Mouse (Mus musculus): ENCODE measurements around the gene Robo2. TPM values are rescaled to one million over a fixed set of nuclear protein-coding genes. Genes with fewer than 3 reads are reported as not detected.

Robo2 gene
- polyA plus RNA-seq, 1 experiment from 2014 or later, result 25.8 TPM

GRCm38 (mm10) chr16:73946171-73946570 is 465.5 kb downstream of the Robo2 start:
- Histone ChIP-seq H3K4me3 (no peak overlapping the region), H3K27ac (replicated peaks) (no peak overlapping the region), H3K36me3 (replicated peaks) (no peaks in the 10 kb centered on the region), H3K4me1 (no peaks in the 10 kb centered on the region), H3K9me3 (no peaks in the 10 kb centered on the region), H3K27me3 (replicated peaks; ENCODE audit: low read depth, poor library complexity, severe bottlenecking) (no peaks in the 10 kb centered on the region)
- no peak for DNase-seq (ENCODE audit: low spot score)
- WGBS, result 83% methylated on average over 6 of the region's 6 CpGs

GRCm38 (mm10) chr16:73940211-73940541 is 471.4 kb downstream of the Robo2 start:
- Histone ChIP-seq H3K4me3 (no peak overlapping the region), H3K27me3 (replicated peaks; ENCODE audit: low read depth, poor library complexity, severe bottlenecking) (no peaks in the 10 kb centered on the region), H3K36me3 (replicated peaks) (no peaks in the 10 kb centered on the region), H3K4me1 (no peaks in the 10 kb centered on the region), H3K9me3 (no peaks in the 10 kb centered on the region), H3K27ac (replicated peaks) (no peak overlapping the region)
- no peak for DNase-seq (ENCODE audit: low spot score)
- 73% methylated on average over 1 of the region's 1 CpGs for WGBS

- Histone ChIP-seq H3K27ac (replicated peaks) (no peak overlapping the region), H3K4me1 (no peaks in the 10 kb centered on the region), H3K36me3 (replicated peaks) (no peaks in the 10 kb centered on the region), H3K9me3 (no peaks in the 10 kb centered on the region), H3K27me3 (replicated peaks; ENCODE audit: low read depth, poor library complexity, severe bottlenecking) (no peaks in the 10 kb centered on the region), H3K4me3 (no peak overlapping the region)
- 88% methylated on average over 5 of the region's 5 CpGs for WGBS
- DNase-seq (ENCODE audit: low spot score), result no peak
Observed at GRCm38 (mm10) chr16:73939423-73940210, 472.0 kb downstream of the Robo2 start.

- Histone ChIP-seq H3K4me3 (no peak overlapping the region), H3K27me3 (replicated peaks; ENCODE audit: low read depth, poor library complexity, severe bottlenecking) (no peaks in the 10 kb centered on the region), H3K27ac (replicated peaks) (no peak overlapping the region), H3K36me3 (replicated peaks) (no peaks in the 10 kb centered on the region), H3K4me1 (no peaks in the 10 kb centered on the region), H3K9me3 (no peaks in the 10 kb centered on the region)
- 90% methylated on average over 4 of the region's 4 CpGs for WGBS
- DNase-seq (ENCODE audit: low spot score), result no peak
Observed at GRCm38 (mm10) chr16:73930323-73930722, 481.3 kb downstream of the Robo2 start.

- no peak overlapping the region for H3K4me3 ChIP-seq
- H3K36me3 ChIP-seq (replicated peaks), result no peaks in the 10 kb centered on the region
- H3K4me1 ChIP-seq, result no peaks in the 10 kb centered on the region
- H3K27ac ChIP-seq (replicated peaks), result no peak overlapping the region
- 52% methylated on average over 3 of the region's 3 CpGs for WGBS
- H3K9me3 ChIP-seq, result no peaks in the 10 kb centered on the region
- DNase-seq (ENCODE audit: low spot score), result no peak
- no peaks in the 10 kb centered on the region for H3K27me3 ChIP-seq (replicated peaks; ENCODE audit: low read depth, poor library complexity, severe bottlenecking)
Observed at GRCm38 (mm10) chr16:73927481-73927880, 484.1 kb downstream of the Robo2 start.

GRCm38 (mm10) chr16:73915425-73915824 is 496.2 kb downstream of the Robo2 start:
- Histone ChIP-seq H3K4me1 (no peaks in the 10 kb centered on the region), H3K4me3 (no peak overlapping the region), H3K36me3 (replicated peaks) (no peaks in the 10 kb centered on the region), H3K9me3 (no peaks in the 10 kb centered on the region), H3K27ac (replicated peaks) (no peak overlapping the region), H3K27me3 (replicated peaks; ENCODE audit: low read depth, poor library complexity, severe bottlenecking) (no peaks in the 10 kb centered on the region)
- DNase-seq (ENCODE audit: low spot score), result no peak
- 93% methylated on average over 4 of the region's 4 CpGs for WGBS

GRCm38 (mm10) chr16:73914936-73915335 is 496.7 kb downstream of the Robo2 start:
- 67% methylated on average over 4 of the region's 4 CpGs for whole genome bisulfite sequencing
- Histone ChIP-seq H3K4me3 (no peak overlapping the region), H3K36me3 (replicated peaks) (no peaks in the 10 kb centered on the region), H3K27me3 (replicated peaks; ENCODE audit: low read depth, poor library complexity, severe bottlenecking) (no peaks in the 10 kb centered on the region), H3K9me3 (no peaks in the 10 kb centered on the region), H3K27ac (replicated peaks) (no peak overlapping the region), H3K4me1 (no peaks in the 10 kb centered on the region)
- DNase-seq (ENCODE audit: low spot score), result no peak

- 86% methylated on average over 11 of the region's 11 CpGs for WGBS
Observed at GRCm38 (mm10) chr16:73908504-73908903, 503.1 kb downstream of the Robo2 start.

GRCm38 (mm10) chr16:73896856-73897255 is 514.8 kb downstream of the Robo2 start:
- no peaks in the 10 kb centered on the region for H3K27me3 ChIP-seq (replicated peaks; ENCODE audit: low read depth, poor library complexity, severe bottlenecking)
- no peak for DNase-seq (ENCODE audit: low spot score)
- no peaks in the 10 kb centered on the region for H3K36me3 ChIP-seq (replicated peaks)
- 91% methylated on average over 11 of the region's 11 CpGs for WGBS
- no peaks in the 10 kb centered on the region for H3K9me3 ChIP-seq
- no peak overlapping the region for H3K27ac ChIP-seq (replicated peaks)
- no peaks in the 10 kb centered on the region for H3K4me1 ChIP-seq
- H3K4me3 ChIP-seq, result no peak overlapping the region

More at GRCm38 (mm10) chr16:73908504-73908903, 503.1 kb downstream of the Robo2 start:
- Histone ChIP-seq H3K27me3 (replicated peaks; ENCODE audit: low read depth, poor library complexity, severe bottlenecking) (no peaks in the 10 kb centered on the region), H3K27ac (replicated peaks) (no peak overlapping the region), H3K4me1 (no peaks in the 10 kb centered on the region), H3K36me3 (replicated peaks) (no peaks in the 10 kb centered on the region), H3K4me3 (no peak overlapping the region), H3K9me3 (no peaks in the 10 kb centered on the region)
- DNase-seq (ENCODE audit: low spot score), result no peak

- Histone ChIP-seq H3K27me3 (replicated peaks; ENCODE audit: low read depth, poor library complexity, severe bottlenecking) (no peaks in the 10 kb centered on the region), H3K36me3 (replicated peaks) (no peaks in the 10 kb centered on the region), H3K9me3 (no peaks in the 10 kb centered on the region), H3K4me1 (no peaks in the 10 kb centered on the region), H3K4me3 (no peak overlapping the region), H3K27ac (replicated peaks) (no peak overlapping the region)
- no peak for DNase-seq (ENCODE audit: low spot score)
- WGBS, result 88% methylated on average over 1 of the region's 1 CpGs
Observed at GRCm38 (mm10) chr16:73881911-73882310, 529.7 kb downstream of the Robo2 start.

- H3K36me3 ChIP-seq (replicated peaks), result no peaks in the 10 kb centered on the region
- H3K9me3 ChIP-seq, result no peaks in the 10 kb centered on the region
- WGBS, result 79% methylated on average over 3 of the region's 3 CpGs
- H3K27me3 ChIP-seq (replicated peaks; ENCODE audit: low read depth, poor library complexity, severe bottlenecking), result no peaks in the 10 kb centered on the region
- H3K27ac ChIP-seq (replicated peaks), result no peak overlapping the region
- DNase-seq (ENCODE audit: low spot score), result no peak
- H3K4me3 ChIP-seq, result no peak overlapping the region
- H3K4me1 ChIP-seq, result no peaks in the 10 kb centered on the region
Observed at GRCm38 (mm10) chr16:73877973-73878372, 533.7 kb downstream of the Robo2 start.

GRCm38 (mm10) chr16:73874991-73875390 is 536.6 kb downstream of the Robo2 start:
- DNase-seq (ENCODE audit: low spot score), result no peak
- no peak overlapping the region for H3K4me3 ChIP-seq
- no peaks in the 10 kb centered on the region for H3K27me3 ChIP-seq (replicated peaks; ENCODE audit: low read depth, poor library complexity, severe bottlenecking)
- H3K9me3 ChIP-seq, result no peaks in the 10 kb centered on the region
- no peak overlapping the region for H3K27ac ChIP-seq (replicated peaks)
- H3K4me1 ChIP-seq, result no peaks in the 10 kb centered on the region
- 87% methylated on average over 2 of the region's 2 CpGs for WGBS
- no peaks in the 10 kb centered on the region for H3K36me3 ChIP-seq (replicated peaks)

GRCm38 (mm10) chr16:73873828-73874558 is 537.6 kb downstream of the Robo2 start:
- H3K27me3 ChIP-seq (replicated peaks; ENCODE audit: low read depth, poor library complexity, severe bottlenecking), result no peaks in the 10 kb centered on the region
- no peak overlapping the region for H3K4me3 ChIP-seq
- H3K9me3 ChIP-seq, result no peaks in the 10 kb centered on the region
- no peak overlapping the region for H3K27ac ChIP-seq (replicated peaks)
- 92% methylated on average over 5 of the region's 5 CpGs for WGBS
- H3K36me3 ChIP-seq (replicated peaks), result no peaks in the 10 kb centered on the region
- no peak for DNase-seq (ENCODE audit: low spot score)
- H3K4me1 ChIP-seq, result no peaks in the 10 kb centered on the region
